Mouse (Mus musculus) heart, embryonic 15.5 days (tissue): ENCODE data around the gene Cyp27b1. TPM values are rescaled to one million over a fixed set of nuclear protein-coding genes. Genes with fewer than 3 reads are reported as not detected.

Source experiments
- ATAC-seq: fragments of 200-750 bp; cut with Nextera tagmentation; replicated peaks from 2 replicates; pipeline ENCODE4 v1.8.0; 2017; ENCODE audit warnings: low read depth, moderate TSS enrichment; ENCODE audit not compliant: insufficient number of reproducible peaks, insufficient read depth, low FRiP score
- H3K27ac ChIP-seq: fragments of 300-500 bp; sonication (generic); 2 replicates; pipeline ENCODE4 v1.5.1; 2015; ENCODE audit warnings: mild to moderate bottlenecking, inconsistent platforms
- H3K27me3 ChIP-seq: fragments of 300-500 bp; sonication (generic); 2 replicates; pipeline ENCODE4 v1.6.1; 2015; ENCODE audit warnings: inconsistent platforms
- H3K36me3 ChIP-seq: fragments of 300-500 bp; sonication (generic); 2 replicates; pipeline ENCODE4 v1.6.1; 2015; ENCODE audit warnings: mild to moderate bottlenecking, inconsistent platforms
- H3K4me1 ChIP-seq: fragments of 300-500 bp; sonication (generic); replicated peaks from 2 replicates; pipeline ENCODE4 v1.6.1; 2015; ENCODE audit warnings: inconsistent platforms
- H3K4me2 ChIP-seq: fragments of 300-500 bp; sonication (generic); 2 replicates; pipeline ENCODE4 v1.6.1; 2015; ENCODE audit warnings: inconsistent platforms, mild to moderate bottlenecking, moderate library complexity
- H3K4me3 ChIP-seq: fragments of 300-500 bp; sonication (generic); 2 replicates; pipeline ENCODE4 v1.5.1; 2015; ENCODE audit warnings: mild to moderate bottlenecking, inconsistent platforms
- H3K9ac ChIP-seq: fragments of 300-500 bp; sonication (generic); 2 replicates; pipeline ENCODE4 v1.6.1; 2015; ENCODE audit warnings: mild to moderate bottlenecking, inconsistent platforms
- H3K9me3 ChIP-seq: fragments of 300-500 bp; sonication (generic); replicated peaks from 2 replicates; pipeline ENCODE4 v1.6.1; 2016; ENCODE audit warnings: inconsistent platforms
- WGBS: fragments of 180-500 bp; shearing (Covaris S2); methylation state at CpG from one replicate; pipeline ENCODE4 v1.1.7; 2015; ENCODE audit warnings: mixed read lengths; 5-methylcytosine and 5-hydroxymethylcytosine counted together
- polyA plus RNA-seq: library from polyadenylated mRNA; unstranded; fragments of >200 nt; fragmentation: Nextera tagmentation; extraction: Ambion mirVana; gene quantifications from 2 replicates; pipeline ENCODE4 v1.2.1, GENCODE M21; 2015

Cyp27b1 gene
- polyA plus RNA-seq, 1 experiment from 2014 or later: 0.08 TPM

GRCm38 (mm10) chr10:127080901-127081780 lies 33.1 kb downstream of the Cyp27b1 start:
- WGBS: 6% methylated on average over 48 of the region's 48 CpGs
- no peak for ATAC-seq
- H3K9ac ChIP-seq: 0 out of 2 replicates have a peak overlapping the region, but pooled peaks have one; percentile 25
- peaks cover 38% of the 10 kb centered on the region for H3K4me1 ChIP-seq
- no peak overlapping the region for H3K27ac ChIP-seq
- H3K27me3 ChIP-seq: peaks cover 93% of the 10 kb centered on the region
- H3K36me3 ChIP-seq: no peaks in the 10 kb centered on the region
- no peaks in the 10 kb centered on the region for H3K9me3 ChIP-seq
- H3K4me3 ChIP-seq: peak overlapping the region; percentile 48
- H3K4me2 ChIP-seq: peak overlapping the region; percentile 59

GRCm38 (mm10) chr10:127081996-127082620 lies 34.1 kb downstream of the Cyp27b1 start:
- ATAC-seq: no peak
- H3K27me3 ChIP-seq: peaks cover 94% of the 10 kb centered on the region
- peak overlapping the region; percentile 59 for H3K4me2 ChIP-seq
- H3K36me3 ChIP-seq: no peaks in the 10 kb centered on the region
- H3K9ac ChIP-seq: no peak overlapping the region
- peak overlapping the region; percentile 48; the same call in 1 of the 2 replicates for H3K4me3 ChIP-seq
- WGBS: 28% methylated on average over 8 of the region's 8 CpGs
- no peaks in the 10 kb centered on the region for H3K9me3 ChIP-seq
- no peak overlapping the region for H3K27ac ChIP-seq
- H3K4me1 ChIP-seq: peaks cover 38% of the 10 kb centered on the region

GRCm38 (mm10) chr10:127083292-127083914 lies 35.4 kb downstream of the Cyp27b1 start:
- no peak for ATAC-seq
- H3K4me3 ChIP-seq: no peak overlapping the region
- peaks cover 92% of the 10 kb centered on the region for H3K27me3 ChIP-seq
- no peak overlapping the region for H3K27ac ChIP-seq
- no peaks in the 10 kb centered on the region for H3K36me3 ChIP-seq
- WGBS: 29% methylated on average over 8 of the region's 8 CpGs
- H3K4me2 ChIP-seq: no peak overlapping the region
- H3K9ac ChIP-seq: no peak overlapping the region
- peaks cover 33% of the 10 kb centered on the region for H3K4me1 ChIP-seq
- no peaks in the 10 kb centered on the region for H3K9me3 ChIP-seq

- Histone ChIP-seq H3K27ac (no peak overlapping the region), H3K4me2 (no peak overlapping the region), H3K4me1 (peaks cover 28% of the 10 kb centered on the region), H3K27me3 (peaks cover 92% of the 10 kb centered on the region), H3K4me3 (no peak overlapping the region), H3K9me3 (no peaks in the 10 kb centered on the region), H3K36me3 (no peaks in the 10 kb centered on the region), H3K9ac (no peak overlapping the region)
- no peak for ATAC-seq
- 35% methylated on average over 5 of the region's 5 CpGs for WGBS
Measured at GRCm38 (mm10) chr10:127083915-127084306, 35.9 kb downstream of the Cyp27b1 start.

- H3K4me3 ChIP-seq: no peak overlapping the region
- peaks cover 92% of the 10 kb centered on the region for H3K27me3 ChIP-seq
- H3K4me1 ChIP-seq: peaks cover 16% of the 10 kb centered on the region
- no peak for ATAC-seq
- 79% methylated on average over 9 of the region's 9 CpGs for WGBS
- H3K36me3 ChIP-seq: no peaks in the 10 kb centered on the region
- no peak overlapping the region for H3K27ac ChIP-seq
- H3K9ac ChIP-seq: no peak overlapping the region
- H3K9me3 ChIP-seq: no peaks in the 10 kb centered on the region
- no peak overlapping the region for H3K4me2 ChIP-seq
Measured at GRCm38 (mm10) chr10:127085052-127085451, 37.0 kb downstream of the Cyp27b1 start.

GRCm38 (mm10) chr10:127085633-127086032 lies 37.6 kb downstream of the Cyp27b1 start:
- ATAC-seq: no peak
- Histone ChIP-seq H3K9me3 (no peaks in the 10 kb centered on the region), H3K4me1 (peaks cover 13% of the 10 kb centered on the region), H3K36me3 (no peaks in the 10 kb centered on the region), H3K27me3 (peaks cover 92% of the 10 kb centered on the region), H3K27ac (no peak overlapping the region), H3K4me2 (no peak overlapping the region), H3K9ac (no peak overlapping the region), H3K4me3 (no peak overlapping the region)
- WGBS: 63% methylated on average over 6 of the region's 6 CpGs

- Histone ChIP-seq H3K4me3 (peak overlapping the region; percentile 29), H3K36me3 (peaks cover 1% of the 10 kb centered on the region; the same call in 1 of the 2 replicates), H3K9ac (no peak overlapping the region), H3K4me2 (peak overlapping the region; percentile 46), H3K27ac (no peak overlapping the region), H3K9me3 (no peaks in the 10 kb centered on the region), H3K27me3 (peaks cover 76% of the 10 kb centered on the region), H3K4me1 (peaks cover 28% of the 10 kb centered on the region)
- ATAC-seq: no peak
- 10% methylated on average over 57 of the region's 57 CpGs for WGBS
Measured at GRCm38 (mm10) chr10:127090560-127091411, 42.7 kb downstream of the Cyp27b1 start.

GRCm38 (mm10) chr10:127091507-127092396 lies 43.7 kb downstream of the Cyp27b1 start:
- Histone ChIP-seq H3K27ac (no peak overlapping the region), H3K9me3 (no peaks in the 10 kb centered on the region), H3K4me2 (peak overlapping the region; percentile 46), H3K9ac (no peak overlapping the region), H3K27me3 (peaks cover 71% of the 10 kb centered on the region), H3K4me1 (peaks cover 28% of the 10 kb centered on the region), H3K4me3 (peak overlapping the region; percentile 29), H3K36me3 (peaks cover 5% of the 10 kb centered on the region; the same call in 1 of the 2 replicates)
- ATAC-seq: no peak
- 9% methylated on average over 51 of the region's 51 CpGs for WGBS

GRCm38 (mm10) chr10:127092742-127093141 lies 44.7 kb downstream of the Cyp27b1 start:
- H3K27me3 ChIP-seq: peaks cover 62% of the 10 kb centered on the region
- no peak for ATAC-seq

GRCm38 (mm10) chr10:127094382-127094802 lies 46.3 kb downstream of the Cyp27b1 start:
- Histone ChIP-seq H3K4me3 (no peak overlapping the region), H3K9me3 (no peaks in the 10 kb centered on the region), H3K27ac (no peak overlapping the region), H3K4me2 (no peak overlapping the region), H3K4me1 (peaks cover 28% of the 10 kb centered on the region), H3K9ac (no peak overlapping the region), H3K36me3 (peaks cover 16% of the 10 kb centered on the region; the same call in 1 of the 2 replicates), H3K27me3 (peaks cover 46% of the 10 kb centered on the region)
- peak; percentile 6; the same call in 1 of the 2 replicates for ATAC-seq
- WGBS: 19% methylated on average over 6 of the region's 7 CpGs

More at GRCm38 (mm10) chr10:127092742-127093141, 44.7 kb downstream of the Cyp27b1 start:
- Histone ChIP-seq H3K27ac (no peak overlapping the region), H3K9me3 (no peaks in the 10 kb centered on the region), H3K36me3 (peaks cover 8% of the 10 kb centered on the region; the same call in 1 of the 2 replicates), H3K4me1 (peaks cover 28% of the 10 kb centered on the region), H3K9ac (no peak overlapping the region), H3K4me2 (no peak overlapping the region), H3K4me3 (no peak overlapping the region)
- 45% methylated on average over 4 of the region's 4 CpGs for WGBS
